Mouse (Mus musculus) mature B cell (primary cell): Measurements from ENCODE around the gene Ccl22.

Experiments used
- in situ Hi-C: fragments of 300-500 bp; cut with MboI; formaldehyde crosslinking; loops from 2 replicates; pipeline ENCODE4 v1.14.3; 2019

Gene Ccl22

GRCm38 (mm10) chr8:94745476-94746184, at the start of gene Ccl22:
Gene Ccl22 (plus strand): TSS chr8:94745590.
- in situ Hi-C loops = no loop called here

GRCm38 (mm10) chr8:94695994-94696384, 49.4 kb upstream of the Ccl22 start, which contains the start of gene Pllp:
Gene Pllp (minus strand): TSS chr8:94696278.
- in situ Hi-C loops = no loop called here

GRCm38 (mm10) chr8:94696566-94696965, 48.8 kb upstream of the Ccl22 start:
- in situ Hi-C loops = no loop called here

- in situ Hi-C loops = no loop called here
These were observed 47.4 kb upstream of the Ccl22 start for GRCm38 (mm10) chr8:94697956-94698355.

- in situ Hi-C loops = no loop called here
These were observed 46.0 kb upstream of the Ccl22 start for GRCm38 (mm10) chr8:94699366-94699765.

GRCm38 (mm10) chr8:94700421-94700935, 44.9 kb upstream of the Ccl22 start:
- in situ Hi-C loops = loop anchor here (5.0 to 10.0 kb wide), 2 partner anchors 117 to 204 kb away; no protein-coding TSS in a partner anchor

GRCm38 (mm10) chr8:94702156-94702555, 43.2 kb upstream of the Ccl22 start:
- in situ Hi-C loops = loop anchor here (5.0 to 10.0 kb wide), 2 partner anchors 115 to 203 kb away; no protein-coding TSS in a partner anchor

GRCm38 (mm10) chr8:94702844-94703813, 42.3 kb upstream of the Ccl22 start:
- in situ Hi-C loops = loop anchor here (5.0 to 10.0 kb wide), 2 partner anchors 114 to 202 kb away; no protein-coding TSS in a partner anchor

GRCm38 (mm10) chr8:94703972-94704668, 41.3 kb upstream of the Ccl22 start:
- in situ Hi-C loops = loop anchor here (5.0 to 10.0 kb wide), 2 partner anchors 113 to 201 kb away; no protein-coding TSS in a partner anchor

GRCm38 (mm10) chr8:94704669-94704984, 40.8 kb upstream of the Ccl22 start:
- in situ Hi-C loops = loop anchor here (5.0 to 10.0 kb wide), 2 partner anchors 113 to 200 kb away; no protein-coding TSS in a partner anchor

GRCm38 (mm10) chr8:94705581-94706245, 39.7 kb upstream of the Ccl22 start:
- in situ Hi-C loops = loop anchor here (10.0 kb wide), 1 partner anchor 199 kb away; no protein-coding TSS in a partner anchor

GRCm38 (mm10) chr8:94706732-94707395, 38.5 kb upstream of the Ccl22 start:
- in situ Hi-C loops = loop anchor here (10.0 kb wide), 1 partner anchor 198 kb away; no protein-coding TSS in a partner anchor

GRCm38 (mm10) chr8:94710336-94710735, 35.1 kb upstream of the Ccl22 start:
- in situ Hi-C loops = no loop called here

GRCm38 (mm10) chr8:94711160-94711718, 34.2 kb upstream of the Ccl22 start:
- in situ Hi-C loops = no loop called here

GRCm38 (mm10) chr8:94714556-94714955, 30.8 kb upstream of the Ccl22 start:
- in situ Hi-C loops = no loop called here

GRCm38 (mm10) chr8:94715871-94716270, 29.5 kb upstream of the Ccl22 start:
- in situ Hi-C loops = no loop called here

GRCm38 (mm10) chr8:94716841-94717240, 28.5 kb upstream of the Ccl22 start:
- in situ Hi-C loops = no loop called here

GRCm38 (mm10) chr8:94725998-94726397, 19.4 kb upstream of the Ccl22 start:
- in situ Hi-C loops = no loop called here

GRCm38 (mm10) chr8:94729301-94729700, 16.1 kb upstream of the Ccl22 start:
- in situ Hi-C loops = no loop called here
